Mouse (Mus musculus) left cerebral cortex, adult 2 months (tissue): ENCODE measurements around the gene Gm11492. TPM values are rescaled to one million over a fixed set of nuclear protein-coding genes. Genes with fewer than 3 reads are reported as not detected.

Experiments
- DNase-seq, 2 experiments: peaks; one replicate each; pipeline ENCODE4 v3.0.0; 2021 to 2022; ENCODE audit warnings: low spot score in 2 of 2, mixed read lengths in 1 of 2; ENCODE audit errors: extremely low spot score in 1 of 2
- H3K27ac ChIP-seq: fragments of 200-600 bp; 2 replicates; pipeline ENCODE4 v1.8.1; 2022
- H3K4me3 ChIP-seq: fragments of 200-600 bp; 2 replicates; pipeline ENCODE4 v1.8.1; 2022
- CTCF ChIP-seq: fragments of 200-600 bp; IDR thresholded peaks from 2 replicates; pipeline ENCODE4 v1.8.1; 2022; ENCODE audit warnings: antibody characterized with exemption, mild to moderate bottlenecking, moderate library complexity
- intact Hi-C: fragments of 180-260 bp; cut with DNase I; formaldehyde crosslinking; loops from one replicate; pipeline ENCODE4 v1.15.1; 2025
- long read RNA-seq, 2 experiments: library from polyadenylated mRNA; stranded (forward); transcript quantifications; one replicate each; pipeline ENCODE4 v2.0.0; 2021; ENCODE audit warnings: borderline mapping rate in 2 of 2
- total RNA-seq, 2 experiments: library from RNA; stranded (reverse); gene quantifications; 2 replicates each; pipeline ENCODE4 v1.2.3; 2021

Gene Gm11492
- total RNA-seq, result not detected
- long read RNA-seq, experiment 1, result 0 reads
- long read RNA-seq, experiment 2, result 0 reads

GRCm38 (mm10) chr11:87566501-87566900 is at the start of gene Gm11492:
TSS of gene Gm11492 (plus strand) at chr11:87566653.
- TF ChIP-seq CTCF, result no peak
- no peak within 1 kb of the TSS for H3K27ac ChIP-seq
- DNase-seq, result no peak
- intact Hi-C loops, result no loop called here
- no peak within 1 kb of the TSS for H3K4me3 ChIP-seq

GRCm38 (mm10) chr11:87519260-87519659 is 47.2 kb upstream of the Gm11492 start:
- H3K27ac ChIP-seq, result no peak overlapping the region
- no peak overlapping the region for H3K4me3 ChIP-seq
- TF ChIP-seq CTCF, result peak; percentile 61
- DNase-seq, result no peak
- intact Hi-C loops, result loop anchor here (5.0 kb wide), 1 partner anchor 302 kb away; no protein-coding TSS in a partner anchor

DNA sequence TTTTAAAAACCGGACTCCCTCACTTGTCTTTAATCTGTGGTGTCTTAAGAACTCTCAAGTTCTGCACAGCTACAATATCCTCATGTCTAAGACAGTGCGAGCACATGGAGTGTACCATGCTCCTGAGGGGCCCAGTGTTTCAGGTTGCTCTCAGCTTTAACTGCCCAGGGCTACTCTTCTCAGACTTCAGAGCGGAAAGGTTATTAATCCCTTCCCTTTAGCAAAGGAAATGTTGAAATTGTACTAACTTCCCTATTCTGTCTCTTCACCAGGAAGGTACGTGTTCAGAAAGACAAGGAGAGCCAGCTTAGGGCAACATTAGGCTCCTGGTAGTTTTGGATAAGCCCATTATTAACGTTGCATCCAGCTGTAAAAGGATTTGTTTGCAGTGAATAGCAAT is 43.0 kb upstream of the Gm11492 start:
- no peak overlapping the region for H3K4me3 ChIP-seq
- H3K27ac ChIP-seq, result no peak overlapping the region
- no peak for TF ChIP-seq CTCF
- intact Hi-C loops, result no loop called here
- no peak for DNase-seq

GRCm38 (mm10) chr11:87523967-87524366 is 42.5 kb upstream of the Gm11492 start:
- H3K27ac ChIP-seq, result no peak overlapping the region
- no peak for TF ChIP-seq CTCF
- no peak for DNase-seq
- intact Hi-C loops, result no loop called here
- H3K4me3 ChIP-seq, result no peak overlapping the region

GRCm38 (mm10) chr11:87524780-87525179 is 41.7 kb upstream of the Gm11492 start:
- H3K4me3 ChIP-seq, result no peak overlapping the region
- no peak overlapping the region for H3K27ac ChIP-seq
- DNase-seq, result no peak
- TF ChIP-seq CTCF, result no peak
- intact Hi-C loops, result no loop called here

DNA sequence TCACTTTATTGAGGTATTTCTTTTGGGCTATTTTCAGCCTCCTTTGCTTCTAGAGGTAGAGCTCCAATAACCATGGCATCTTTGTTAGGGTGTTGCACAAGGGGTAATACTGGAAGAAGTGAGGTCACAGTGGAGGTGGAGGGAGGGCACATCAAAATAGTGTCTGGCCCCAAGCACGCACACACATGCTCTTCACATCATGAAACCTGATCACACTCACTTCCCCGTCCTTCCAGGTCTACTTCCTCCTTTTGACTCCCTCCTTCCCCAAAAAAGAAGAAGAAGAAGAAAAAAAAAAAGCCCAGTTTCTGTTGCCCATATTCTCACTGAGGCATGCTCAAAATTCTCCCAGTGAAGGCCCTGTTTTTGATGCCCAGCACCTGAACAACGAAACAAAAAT is 39.1 kb upstream of the Gm11492 start:
- intact Hi-C loops, result no loop called here
- DNase-seq, result no peak
- TF ChIP-seq CTCF, result no peak
- Histone ChIP-seq H3K4me3 (no peak overlapping the region), H3K27ac (no peak overlapping the region)

- no peak overlapping the region for H3K27ac ChIP-seq
- DNase-seq, result no peak
- H3K4me3 ChIP-seq, result no peak overlapping the region
- intact Hi-C loops, result no loop called here
- TF ChIP-seq CTCF, result peak; percentile 12
Observed at GRCm38 (mm10) chr11:87527990-87528389, 38.5 kb upstream of the Gm11492 start.

DNA sequence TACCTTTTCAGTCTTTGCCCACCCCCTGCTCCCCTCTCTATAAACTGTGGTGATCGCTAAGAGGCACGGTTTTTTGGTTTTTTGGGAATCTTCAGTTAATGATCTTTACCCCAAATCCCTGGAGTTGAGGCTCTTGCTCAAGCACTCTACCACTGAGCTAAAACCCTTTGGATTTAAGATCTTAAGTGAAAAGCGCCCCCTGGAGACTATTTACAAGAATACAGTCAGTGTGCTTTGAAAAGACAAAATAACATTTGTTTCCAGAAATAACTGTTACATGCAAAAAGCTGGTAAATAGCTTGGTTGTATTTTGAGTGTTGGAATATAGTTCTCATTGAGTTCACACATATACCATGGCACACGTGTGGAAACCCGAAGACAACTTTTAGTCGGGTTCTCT is 34.8 kb upstream of the Gm11492 start:
- no peak for DNase-seq
- peak; percentile 44 for TF ChIP-seq CTCF
- Histone ChIP-seq H3K27ac (no peak overlapping the region), H3K4me3 (no peak overlapping the region)
- intact Hi-C loops, result no loop called here

- Histone ChIP-seq H3K4me3 (no peak overlapping the region), H3K27ac (no peak overlapping the region)
- TF ChIP-seq CTCF, result no peak
- no peak for DNase-seq
- intact Hi-C loops, result no loop called here
Observed at GRCm38 (mm10) chr11:87542285-87542684, 24.2 kb upstream of the Gm11492 start.

DNA sequence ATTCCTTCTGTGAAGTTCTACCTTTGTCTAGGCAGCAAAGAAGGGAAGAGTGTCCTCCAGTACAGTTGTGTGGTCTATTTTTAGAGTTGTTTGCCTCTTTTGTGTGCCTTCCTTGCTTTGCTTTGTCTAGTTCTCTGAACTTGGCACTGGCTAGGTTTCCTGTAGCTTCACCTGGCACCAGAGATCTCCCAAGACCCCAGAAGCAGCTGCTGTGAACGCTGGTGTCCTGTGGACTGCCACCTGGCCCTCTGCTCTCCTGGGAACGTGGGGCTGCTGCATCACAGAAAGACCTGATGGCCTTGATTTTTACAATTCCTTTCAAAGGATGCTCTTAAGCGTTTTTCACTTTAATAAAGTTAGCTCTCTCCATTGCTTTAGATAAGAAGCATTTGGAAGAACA is 23.5 kb upstream of the Gm11492 start:
- DNase-seq, result no peak
- intact Hi-C loops, result no loop called here
- no peak for TF ChIP-seq CTCF
- no peak overlapping the region for H3K27ac ChIP-seq
- no peak overlapping the region for H3K4me3 ChIP-seq

DNA sequence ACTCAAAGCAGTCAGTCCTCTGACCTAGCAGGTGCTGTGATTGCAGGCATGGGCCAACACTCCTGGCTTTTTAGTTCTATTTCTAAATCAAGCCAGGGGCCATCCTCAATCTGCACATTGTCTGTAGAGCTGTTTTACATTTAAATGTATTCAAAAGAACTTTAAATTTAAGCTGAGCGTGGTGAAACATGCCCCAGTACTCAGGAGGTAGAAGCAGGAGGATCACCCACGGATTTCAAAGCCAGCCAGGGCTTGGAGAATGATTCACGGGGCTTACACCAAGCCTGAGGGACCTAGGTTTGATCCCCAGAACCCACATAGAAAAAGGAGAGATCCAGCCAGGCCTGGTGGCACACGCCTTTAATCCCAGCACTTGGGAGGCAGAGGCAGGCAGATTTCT is 13.1 kb upstream of the Gm11492 start:
- no peak overlapping the region for H3K4me3 ChIP-seq
- no peak overlapping the region; the same call in 1 of the 2 replicates for H3K27ac ChIP-seq
- intact Hi-C loops, result no loop called here
- DNase-seq, result no peak
- TF ChIP-seq CTCF, result no peak

DNA sequence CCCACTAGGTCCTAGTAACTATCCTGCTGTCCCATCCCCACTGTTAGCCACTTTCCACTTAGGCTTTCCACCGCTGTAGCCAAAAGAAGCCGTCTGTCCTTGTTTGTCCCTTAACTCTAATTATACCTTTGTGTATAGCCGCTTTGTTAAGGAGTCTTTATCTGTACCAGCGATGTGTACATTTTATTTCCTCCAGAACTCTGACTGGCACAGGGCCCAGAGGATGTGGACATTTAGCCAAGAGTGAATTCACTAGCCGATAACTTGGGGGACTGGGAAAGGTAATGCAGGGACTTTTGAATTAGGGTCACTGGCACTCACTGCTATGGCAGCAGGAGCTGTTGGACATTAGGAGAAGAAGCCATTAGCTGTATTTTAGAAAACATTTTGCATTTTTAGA is 12.1 kb upstream of the Gm11492 start:
- TF ChIP-seq CTCF, result no peak
- intact Hi-C loops, result no loop called here

GRCm38 (mm10) chr11:87555106-87555703 is 11.2 kb upstream of the Gm11492 start:
- TF ChIP-seq CTCF, result no peak
- intact Hi-C loops, result no loop called here
- H3K27ac ChIP-seq, result no peak overlapping the region
- DNase-seq, result no peak
- no peak overlapping the region for H3K4me3 ChIP-seq

More for the DNA sequence above, 12.1 kb upstream of the Gm11492 start:
- H3K27ac ChIP-seq, result no peak overlapping the region
- no peak overlapping the region for H3K4me3 ChIP-seq
- no peak for DNase-seq
